Mouse (Mus musculus): ENCODE data around the gene Pibf1.

- no peak for TF ChIP-seq CTCF (IDR thresholded peaks at IDR 0.05; ENCODE audit: control insufficient read depth, insufficient read depth, insufficient read length)
- TF ChIP-seq MAX (IDR thresholded peaks at IDR 0.05), result no peak
Measured at GRCm38 (mm10) chr14:99280399-99280798, 181.2 kb downstream of the Pibf1 start.
